Mouse (Mus musculus) kidney, adult 11 months (tissue): ENCODE measurements around the gene Dpyd.

Experiments
- DNase-seq: peaks from one replicate; pipeline ENCODE4 v3.0.0; 2022

The Dpyd gene

GRCm38 (mm10) chr3:118561554-118562310 is at the start of gene Dpyd:
Dpyd (plus strand) TSS chr3:118562129.
- peak; percentile 84 for DNase-seq

- no peak for DNase-seq
These were observed 24.3 kb upstream of the Dpyd start for GRCm38 (mm10) chr3:118537676-118538075.

- no peak for DNase-seq
These were observed 20.2 kb upstream of the Dpyd start for GRCm38 (mm10) chr3:118541766-118542165.

GRCm38 (mm10) chr3:118547551-118548210 is 14.2 kb upstream of the Dpyd start:
- DNase-seq, result no peak

- DNase-seq, result no peak
These were observed 4.3 kb upstream of the Dpyd start for GRCm38 (mm10) chr3:118557605-118558004.

GRCm38 (mm10) chr3:118559936-118560335 is 2.0 kb upstream of the Dpyd start:
- no peak for DNase-seq

- DNase-seq, result peak; percentile 8
These were observed 362 bp downstream of the Dpyd start for GRCm38 (mm10) chr3:118562311-118562671.

GRCm38 (mm10) chr3:118566779-118567178 is 4.8 kb downstream of the Dpyd start:
- peak; percentile 37 for DNase-seq

- no peak for DNase-seq
These were observed 8.3 kb downstream of the Dpyd start for GRCm38 (mm10) chr3:118570197-118570596.

- DNase-seq, result no peak
These were observed 28.6 kb downstream of the Dpyd start for GRCm38 (mm10) chr3:118590559-118590958.

GRCm38 (mm10) chr3:118594864-118595263 is 32.9 kb downstream of the Dpyd start:
- DNase-seq, result peak; percentile 38

GRCm38 (mm10) chr3:118595693-118596092 is 33.8 kb downstream of the Dpyd start:
- no peak for DNase-seq

GRCm38 (mm10) chr3:118601689-118602640 is 40.0 kb downstream of the Dpyd start:
- DNase-seq, result no peak

GRCm38 (mm10) chr3:118608708-118609107 is 46.8 kb downstream of the Dpyd start:
- DNase-seq, result no peak

- no peak for DNase-seq
These were observed 64.8 kb downstream of the Dpyd start for GRCm38 (mm10) chr3:118626455-118627375.

- no peak for DNase-seq
These were observed 67.8 kb downstream of the Dpyd start for GRCm38 (mm10) chr3:118629737-118630136.

GRCm38 (mm10) chr3:118646024-118646570 is 84.2 kb downstream of the Dpyd start:
- DNase-seq, result no peak

GRCm38 (mm10) chr3:118663987-118664692 is 102.2 kb downstream of the Dpyd start:
- no peak for DNase-seq

GRCm38 (mm10) chr3:118674121-118674745 is 112.3 kb downstream of the Dpyd start:
- DNase-seq, result no peak

GRCm38 (mm10) chr3:118675441-118675840 is 113.5 kb downstream of the Dpyd start:
- DNase-seq, result no peak
